Mouse (Mus musculus) midbrain, postnatal 0 days (tissue): ENCODE data around the gene Prdx3. TPM values are rescaled to one million over a fixed set of nuclear protein-coding genes. Genes with fewer than 3 reads are reported as not detected.
A peak's percentile ranks its signal among the peaks of the same experiment; 100 is the strongest.

ENCODE experiments used
- ATAC-seq: fragments of 200-750 bp; cut with Nextera tagmentation; 2 replicates; pipeline ENCODE4 v1.8.0; 2017; ENCODE audit warnings: moderate number of reproducible peaks, mild to moderate bottlenecking, moderate TSS enrichment, moderate library complexity; ENCODE audit not compliant: low FRiP score
- DNase-seq: peaks from one replicate; pipeline ENCODE4 v3.0.0-alpha.2; 2015; ENCODE audit warnings: low spot score
- H3K27ac ChIP-seq: fragments of 300-500 bp; sonication (generic); 2 replicates; pipeline ENCODE4 v1.5.1; 2014; ENCODE audit warnings: low read depth, mild to moderate bottlenecking, low read length, mixed read lengths
- H3K27me3 ChIP-seq: fragments of 300-500 bp; sonication (generic); 2 replicates; pipeline ENCODE4 v1.6.1; 2014; ENCODE audit warnings: low read length, control low read depth, mixed read lengths; ENCODE audit not compliant: insufficient read depth
- H3K36me3 ChIP-seq: fragments of 300-500 bp; sonication (generic); 2 replicates; pipeline ENCODE4 v1.6.1; 2014; ENCODE audit warnings: low read length, control low read depth, mixed read lengths; ENCODE audit not compliant: insufficient read depth
- H3K4me1 ChIP-seq: fragments of 300-500 bp; sonication (generic); 2 replicates; pipeline ENCODE4 v1.6.1; 2014; ENCODE audit warnings: mild to moderate bottlenecking, control low read depth, antibody characterized with exemption, low read length, mixed read lengths; ENCODE audit not compliant: insufficient read depth
- H3K4me2 ChIP-seq: fragments of 300-500 bp; sonication (generic); 2 replicates; pipeline ENCODE4 v1.6.1; 2014; ENCODE audit warnings: low read depth, mild to moderate bottlenecking, low read length, mixed read lengths; ENCODE audit not compliant: poor library complexity, severe bottlenecking
- H3K4me3 ChIP-seq: fragments of 300-500 bp; sonication (generic); 2 replicates; pipeline ENCODE4 v1.5.1; 2014; ENCODE audit warnings: low read depth, mild to moderate bottlenecking, low read length, moderate library complexity
- H3K9ac ChIP-seq: fragments of 300-500 bp; sonication (generic); replicated peaks from 2 replicates; pipeline ENCODE4 v1.6.1; 2014; ENCODE audit warnings: mild to moderate bottlenecking, low read length, moderate library complexity, mixed read lengths; ENCODE audit not compliant: poor library complexity, severe bottlenecking
- H3K9me3 ChIP-seq: fragments of 300-500 bp; sonication (generic); 2 replicates; pipeline ENCODE4 v1.6.1; 2016; ENCODE audit warnings: low read length, control low read depth
- CTCF ChIP-seq: IDR thresholded peaks from 2 replicates; pipeline ENCODE4 v1.5.1; 2016; ENCODE audit warnings: antibody characterized with exemption, mild to moderate bottlenecking
- WGBS: fragments of 180-500 bp; shearing (Covaris S2); extraction: QIAGEN DNeasy Blood & Tissue Kit; methylation state at CpG from one replicate; pipeline ENCODE4 v1.1.7; 2014; 5-methylcytosine and 5-hydroxymethylcytosine counted together
- polyA plus RNA-seq: library from polyadenylated mRNA; unstranded; fragments of >200 nt; fragmentation: Nextera tagmentation; extraction: Ambion mirVana; gene quantifications from 2 replicates; pipeline ENCODE4 v1.2.1, GENCODE M21; 2015
- total RNA-seq: library from RNA; depleted of rRNA; stranded (reverse); fragments of >200 nt; gene quantifications from 2 replicates; pipeline ENCODE4 v1.2.3, GENCODE M21; 2014

Prdx3 gene
- total and polyA plus RNA-seq, 2 experiments from 2014 or later, result 82.8 to 110 TPM

DNA sequence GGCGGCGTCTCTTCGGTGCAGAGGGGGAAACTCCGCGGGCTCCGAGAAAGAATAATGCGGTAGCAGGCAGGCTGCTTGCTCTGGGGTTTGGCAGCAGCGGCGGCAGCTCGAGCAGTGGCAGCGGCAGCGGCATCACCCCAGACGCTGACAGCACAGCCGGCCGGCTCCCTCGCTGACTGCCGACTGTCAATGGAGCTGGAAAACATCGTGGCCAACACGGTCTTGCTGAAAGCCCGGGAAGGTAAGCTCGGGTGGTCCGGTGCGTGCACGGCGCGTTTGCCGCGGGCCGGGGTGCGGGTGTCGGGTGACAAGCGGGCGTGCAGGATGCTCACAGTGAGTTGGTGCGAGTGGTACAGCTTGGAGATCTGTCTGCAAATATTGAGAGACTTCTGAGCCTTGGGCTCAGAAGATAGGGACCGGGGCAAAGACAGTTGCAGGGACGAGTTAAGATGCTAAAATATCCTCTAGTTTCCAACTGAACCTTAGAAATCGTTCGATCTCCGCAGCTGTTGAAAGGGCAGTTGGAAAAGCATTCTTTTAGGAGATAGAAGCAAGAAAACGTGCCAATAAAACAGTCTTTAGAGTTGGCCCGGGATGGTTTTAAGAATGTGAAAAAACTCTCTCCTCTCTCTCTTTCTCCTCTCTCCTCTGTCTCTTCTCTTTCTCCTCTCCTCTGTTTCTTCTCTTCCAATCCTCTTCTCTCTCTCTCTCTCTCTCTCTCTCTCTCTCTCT lies 16.2 kb upstream of the Prdx3 start:
- DNase-seq, result no peak
- Histone ChIP-seq H3K27me3 (no peaks in the 10 kb centered on the region), H3K36me3 (no peaks in the 10 kb centered on the region), H3K4me2 (peak overlapping the region; percentile 69), H3K4me3 (peak overlapping the region; percentile 83), H3K9me3 (no peaks in the 10 kb centered on the region), H3K27ac (peak overlapping the region; percentile 80), H3K4me1 (0 out of 2 replicates have a peak, but pooled peaks cover 5% of the 10 kb centered on the region), H3K9ac (peak overlapping the region; percentile 69)
- no peak for TF ChIP-seq CTCF
- WGBS, result under 1% methylated on average over 35 of the region's 41 CpGs
- peak; percentile 48 for ATAC-seq

GRCm38 (mm10) chr19:60889714-60890315 lies 15.5 kb upstream of the Prdx3 start, which contains the start of gene Grk5:
Gene Grk5 (plus strand): TSS chr19:60889749.
- Histone ChIP-seq H3K27me3 (no peaks in the 10 kb centered on the region), H3K36me3 (no peaks in the 10 kb centered on the region), H3K4me1 (0 out of 2 replicates have a peak, but pooled peaks cover 3% of the 10 kb centered on the region), H3K4me3 (peak within 1 kb of the TSS; percentile 83), H3K27ac (peak within 1 kb of the TSS; percentile 80), H3K9me3 (no peaks in the 10 kb centered on the region), H3K4me2 (peak within 1 kb of the TSS; percentile 69), H3K9ac (peak within 1 kb of the TSS; percentile 69)
- TF ChIP-seq CTCF, result peak; percentile 86
- under 1% methylated on average over 55 of the region's 55 CpGs for WGBS
- ATAC-seq, result peak; percentile 97
- peak; percentile 97 for DNase-seq

DNA sequence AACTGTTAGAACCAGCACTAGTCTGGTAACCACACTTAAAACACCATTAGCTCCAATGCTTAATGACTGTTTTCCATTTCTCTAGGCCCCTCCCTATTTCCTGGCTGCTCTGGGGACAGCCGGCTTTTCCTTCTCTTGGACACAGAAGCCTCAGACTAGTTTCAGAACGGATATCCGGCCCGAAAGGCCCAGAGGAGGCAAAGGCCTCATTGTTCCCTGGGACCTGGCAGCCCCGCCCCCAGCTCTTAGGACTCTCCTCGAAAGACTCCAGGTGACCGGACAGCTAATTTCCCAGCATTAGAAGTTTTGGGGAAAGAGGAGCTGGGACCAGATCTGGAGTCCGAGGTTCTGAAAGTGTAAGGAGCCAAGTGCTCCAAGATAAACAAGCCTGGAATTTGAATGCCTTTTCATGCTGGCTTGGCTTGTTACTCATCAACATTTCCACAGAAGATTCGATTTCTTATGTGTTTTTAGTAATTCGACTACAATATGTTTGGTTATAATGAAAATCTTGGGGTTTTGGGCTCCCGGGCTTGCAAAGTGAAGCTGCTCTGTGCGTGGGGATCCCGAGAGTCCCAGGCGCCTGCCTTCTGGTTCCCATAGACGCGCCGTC lies 14.9 kb upstream of the Prdx3 start:
- Histone ChIP-seq H3K9me3 (no peaks in the 10 kb centered on the region), H3K27me3 (no peaks in the 10 kb centered on the region), H3K4me2 (peak overlapping the region; percentile 69), H3K36me3 (no peaks in the 10 kb centered on the region), H3K27ac (peak overlapping the region; percentile 80), H3K9ac (0 out of 2 replicates have a peak overlapping the region, but pooled peaks have one; percentile 69), H3K4me1 (0 out of 2 replicates have a peak, but pooled peaks cover 3% of the 10 kb centered on the region), H3K4me3 (peak overlapping the region; percentile 83)
- 3% methylated on average over 17 of the region's 17 CpGs for WGBS
- DNase-seq, result peak; percentile 20
- no peak for TF ChIP-seq CTCF
- no peak for ATAC-seq

- Histone ChIP-seq H3K27ac (no peak overlapping the region), H3K36me3 (no peaks in the 10 kb centered on the region), H3K9ac (no peak overlapping the region), H3K4me2 (no peak overlapping the region), H3K9me3 (no peaks in the 10 kb centered on the region), H3K4me1 (0 out of 2 replicates have a peak, but pooled peaks cover 3% of the 10 kb centered on the region), H3K27me3 (no peaks in the 10 kb centered on the region), H3K4me3 (no peak overlapping the region)
- no peak for DNase-seq
- TF ChIP-seq CTCF, result no peak
- ATAC-seq, result no peak
- WGBS, result 80% methylated on average over 2 of the region's 2 CpGs
Observed at GRCm38 (mm10) chr19:60887637-60888036, 13.3 kb upstream of the Prdx3 start.

GRCm38 (mm10) chr19:60883129-60883528 lies 8.8 kb upstream of the Prdx3 start:
- no peak overlapping the region for H3K9ac ChIP-seq
- no peaks in the 10 kb centered on the region for H3K36me3 ChIP-seq
- no peak overlapping the region for H3K27ac ChIP-seq
- H3K4me2 ChIP-seq, result no peak overlapping the region
- no peaks in the 10 kb centered on the region for H3K27me3 ChIP-seq
- 8% methylated on average over 3 of the region's 3 CpGs for WGBS
- no peaks in the 10 kb centered on the region for H3K9me3 ChIP-seq
- peak; percentile 60 for DNase-seq
- no peak for ATAC-seq
- TF ChIP-seq CTCF, result peak; percentile 75
- H3K4me3 ChIP-seq, result no peak overlapping the region
- no peaks in the 10 kb centered on the region for H3K4me1 ChIP-seq
